Mouse (Mus musculus): ENCODE measurements at regions not wholly inside any gene's neighbourhood (a gene's known extent, or its start where the extent isn't known, plus 50 kb on each side); places are given as distances from the start of the nearest gene placed in this dataset.
A peak's percentile ranks its signal among the peaks of the same experiment; 100 is the strongest.

- H3K4me1 ChIP-seq, result peaks cover 10% of the 10 kb centered on the region
- 59% methylated on average over 5 of the region's 5 CpGs for WGBS
- DNase-seq (ENCODE audit: extremely low spot score, low spot score), result no peak
- H3K27me3 ChIP-seq (ENCODE audit: poor library complexity, severe bottlenecking), result no peaks in the 10 kb centered on the region
- H3K9me3 ChIP-seq, result no peaks in the 10 kb centered on the region
- no peak overlapping the region for H3K4me3 ChIP-seq
- no peaks in the 10 kb centered on the region for H3K36me3 ChIP-seq (replicated peaks)
- H3K27ac ChIP-seq, result no peak overlapping the region
Measured at GRCm38 (mm10) chr1:51677802-51678201, 199.6 kb upstream of the Nabp1 start.

GRCm38 (mm10) chr1:51671691-51672090, 193.5 kb upstream of the Nabp1 start:
- 91% methylated on average over 1 of the region's 1 CpGs for WGBS
- Histone ChIP-seq H3K4me3 (no peak overlapping the region), H3K27me3 (ENCODE audit: poor library complexity, severe bottlenecking) (no peaks in the 10 kb centered on the region), H3K9me3 (no peaks in the 10 kb centered on the region), H3K36me3 (replicated peaks) (no peaks in the 10 kb centered on the region), H3K27ac (no peak overlapping the region), H3K4me1 (peaks cover 9% of the 10 kb centered on the region)
- no peak for DNase-seq (ENCODE audit: extremely low spot score, low spot score)

GRCm38 (mm10) chr1:51671287-51671686, 193.1 kb upstream of the Nabp1 start:
- DNase-seq (ENCODE audit: extremely low spot score, low spot score), result no peak
- Histone ChIP-seq H3K9me3 (no peaks in the 10 kb centered on the region), H3K4me1 (peaks cover 9% of the 10 kb centered on the region), H3K36me3 (replicated peaks) (no peaks in the 10 kb centered on the region), H3K27ac (no peak overlapping the region), H3K4me3 (no peak overlapping the region), H3K27me3 (ENCODE audit: poor library complexity, severe bottlenecking) (no peaks in the 10 kb centered on the region)
- 70% methylated on average over 3 of the region's 3 CpGs for WGBS

DNA sequence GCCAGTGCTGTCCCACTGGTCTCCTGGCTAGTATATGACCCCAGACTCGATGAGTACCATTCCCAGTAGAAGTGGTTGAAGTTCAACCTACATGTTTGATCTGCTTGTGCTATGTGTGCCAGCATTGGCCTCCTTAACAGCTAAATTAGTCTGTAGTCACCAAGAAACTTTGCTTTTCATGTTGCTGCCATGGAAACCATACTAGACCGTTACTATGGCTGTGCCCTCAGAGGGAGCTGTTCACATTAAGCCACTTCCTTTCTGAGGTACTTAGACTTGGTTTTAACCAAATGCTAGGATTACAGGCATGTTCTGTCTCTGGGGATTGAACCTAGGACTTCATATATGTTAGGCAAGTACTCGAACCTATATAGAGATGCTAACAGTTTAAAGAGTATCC, 191.8 kb upstream of the Nabp1 start:
- Histone ChIP-seq H3K27me3 (ENCODE audit: poor library complexity, severe bottlenecking) (no peaks in the 10 kb centered on the region), H3K27ac (no peak overlapping the region), H3K36me3 (replicated peaks) (no peaks in the 10 kb centered on the region), H3K4me1 (peaks cover 9% of the 10 kb centered on the region), H3K9me3 (no peaks in the 10 kb centered on the region), H3K4me3 (no peak overlapping the region)
- 72% methylated on average over 3 of the region's 3 CpGs for WGBS
- DNase-seq (ENCODE audit: extremely low spot score, low spot score), result no peak

- H3K27ac ChIP-seq, result no peak overlapping the region
- no peaks in the 10 kb centered on the region for H3K9me3 ChIP-seq
- DNase-seq (ENCODE audit: extremely low spot score, low spot score), result no peak
- no peaks in the 10 kb centered on the region for H3K36me3 ChIP-seq (replicated peaks)
- no peaks in the 10 kb centered on the region for H3K27me3 ChIP-seq (ENCODE audit: poor library complexity, severe bottlenecking)
- peaks cover 9% of the 10 kb centered on the region for H3K4me1 ChIP-seq
- no peak overlapping the region for H3K4me3 ChIP-seq
Measured at GRCm38 (mm10) chr1:51668881-51669280, 190.7 kb upstream of the Nabp1 start.

DNA sequence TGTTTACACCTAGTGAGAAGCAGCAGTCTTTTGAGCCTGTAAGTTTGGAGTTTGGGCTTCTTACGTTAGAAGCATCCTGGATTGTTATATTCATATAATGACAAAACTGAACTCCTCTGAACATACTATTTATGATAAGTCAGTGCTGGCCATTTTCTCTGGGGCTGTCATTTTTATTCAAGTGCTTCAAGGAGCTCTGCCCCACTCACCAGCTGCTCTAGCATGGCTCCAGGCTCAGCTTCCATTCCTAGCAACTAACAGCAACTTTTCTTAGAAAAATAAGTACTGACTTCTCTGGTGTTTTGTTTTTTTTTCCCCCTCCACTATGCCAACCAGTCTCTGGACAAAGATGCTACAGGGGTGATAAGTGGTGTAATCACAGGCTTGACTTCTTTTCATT, 182.3 kb upstream of the Nabp1 start:
- no peaks in the 10 kb centered on the region for H3K36me3 ChIP-seq (replicated peaks)
- WGBS, result 91% methylated on average over 1 of the region's 1 CpGs
- H3K27ac ChIP-seq, result no peak overlapping the region
- DNase-seq (ENCODE audit: extremely low spot score, low spot score), result no peak
- H3K4me1 ChIP-seq, result no peaks in the 10 kb centered on the region
- no peaks in the 10 kb centered on the region for H3K9me3 ChIP-seq
- no peak overlapping the region for H3K4me3 ChIP-seq
- H3K27me3 ChIP-seq (ENCODE audit: poor library complexity, severe bottlenecking), result no peaks in the 10 kb centered on the region

- Histone ChIP-seq H3K36me3 (replicated peaks) (no peaks in the 10 kb centered on the region), H3K4me3 (no peak overlapping the region), H3K4me1 (no peaks in the 10 kb centered on the region), H3K27ac (no peak overlapping the region), H3K9me3 (no peaks in the 10 kb centered on the region), H3K27me3 (ENCODE audit: poor library complexity, severe bottlenecking) (no peaks in the 10 kb centered on the region)
- no peak for DNase-seq (ENCODE audit: extremely low spot score, low spot score)
- WGBS, result 87% methylated on average over 4 of the region's 4 CpGs
Measured at GRCm38 (mm10) chr1:51657203-51657602, 179.0 kb upstream of the Nabp1 start.

DNA sequence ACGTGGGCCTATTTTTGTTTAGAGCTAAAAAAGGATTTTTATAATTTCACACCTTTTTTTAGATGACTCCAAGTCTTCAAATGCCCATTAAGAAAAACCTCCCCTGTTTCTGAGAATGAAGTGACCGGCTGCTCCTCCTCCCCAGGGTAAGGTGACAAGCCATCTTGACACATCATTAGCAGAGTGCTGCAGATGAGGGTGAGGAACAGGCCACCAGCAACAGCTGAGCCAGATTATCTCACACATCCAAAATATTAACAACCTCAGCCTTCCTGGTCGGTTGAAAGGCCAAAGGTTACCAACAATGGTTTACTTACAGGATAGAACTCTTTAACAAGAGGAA, 172.4 kb upstream of the Nabp1 start:
- no peak for DNase-seq (ENCODE audit: extremely low spot score, low spot score)
- 27% methylated on average over 3 of the region's 3 CpGs for WGBS
- Histone ChIP-seq H3K4me3 (no peak overlapping the region), H3K4me1 (peaks cover 28% of the 10 kb centered on the region), H3K36me3 (replicated peaks) (no peaks in the 10 kb centered on the region), H3K27me3 (ENCODE audit: poor library complexity, severe bottlenecking) (no peaks in the 10 kb centered on the region), H3K27ac (peak overlapping the region; percentile 31; the same call in 1 of the 2 replicates), H3K9me3 (no peaks in the 10 kb centered on the region)

- H3K9me3 ChIP-seq, result no peaks in the 10 kb centered on the region
Measured at GRCm38 (mm10) chr1:51649963-51650652, 171.9 kb upstream of the Nabp1 start.

GRCm38 (mm10) chr1:51647955-51648354, 169.7 kb upstream of the Nabp1 start:
- H3K4me1 ChIP-seq, result peaks cover 28% of the 10 kb centered on the region
- no peak overlapping the region for H3K4me3 ChIP-seq
- no peaks in the 10 kb centered on the region for H3K36me3 ChIP-seq (replicated peaks)
- H3K9me3 ChIP-seq, result no peaks in the 10 kb centered on the region
- H3K27ac ChIP-seq, result no peak overlapping the region
- DNase-seq (ENCODE audit: extremely low spot score, low spot score), result no peak
- H3K27me3 ChIP-seq (ENCODE audit: poor library complexity, severe bottlenecking), result no peaks in the 10 kb centered on the region
- WGBS, result 95% methylated on average over 2 of the region's 2 CpGs

More at GRCm38 (mm10) chr1:51649963-51650652, 171.9 kb upstream of the Nabp1 start:
- H3K27me3 ChIP-seq (ENCODE audit: poor library complexity, severe bottlenecking), result no peaks in the 10 kb centered on the region
- peak overlapping the region; percentile 31; the same call in 1 of the 2 replicates for H3K27ac ChIP-seq
- no peak for DNase-seq (ENCODE audit: extremely low spot score, low spot score)
- WGBS, result 28% methylated on average over 4 of the region's 4 CpGs
- H3K36me3 ChIP-seq (replicated peaks), result no peaks in the 10 kb centered on the region
- H3K4me1 ChIP-seq, result peaks cover 28% of the 10 kb centered on the region
- no peak overlapping the region for H3K4me3 ChIP-seq

GRCm38 (mm10) chr1:51644399-51644798, 166.2 kb upstream of the Nabp1 start:
- H3K4me3 ChIP-seq, result no peak overlapping the region
- no peaks in the 10 kb centered on the region for H3K27me3 ChIP-seq (ENCODE audit: poor library complexity, severe bottlenecking)
- 45% methylated on average over 2 of the region's 2 CpGs for WGBS
- H3K36me3 ChIP-seq (replicated peaks), result no peaks in the 10 kb centered on the region
- peaks cover 9% of the 10 kb centered on the region; the same call in 1 of the 2 replicates for H3K4me1 ChIP-seq
- H3K9me3 ChIP-seq, result no peaks in the 10 kb centered on the region
- no peak overlapping the region for H3K27ac ChIP-seq
- DNase-seq (ENCODE audit: extremely low spot score, low spot score), result peak; percentile 71

GRCm38 (mm10) chr1:51643640-51644039, 165.4 kb upstream of the Nabp1 start:
- H3K36me3 ChIP-seq (replicated peaks), result no peaks in the 10 kb centered on the region
- WGBS, result 74% methylated on average over 3 of the region's 3 CpGs
- no peak overlapping the region for H3K27ac ChIP-seq
- 0 out of 2 replicates have a peak, but pooled peaks cover 2% of the 10 kb centered on the region for H3K4me1 ChIP-seq
- no peaks in the 10 kb centered on the region for H3K27me3 ChIP-seq (ENCODE audit: poor library complexity, severe bottlenecking)
- H3K9me3 ChIP-seq, result no peaks in the 10 kb centered on the region
- no peak overlapping the region for H3K4me3 ChIP-seq
- DNase-seq (ENCODE audit: extremely low spot score, low spot score), result no peak

DNA sequence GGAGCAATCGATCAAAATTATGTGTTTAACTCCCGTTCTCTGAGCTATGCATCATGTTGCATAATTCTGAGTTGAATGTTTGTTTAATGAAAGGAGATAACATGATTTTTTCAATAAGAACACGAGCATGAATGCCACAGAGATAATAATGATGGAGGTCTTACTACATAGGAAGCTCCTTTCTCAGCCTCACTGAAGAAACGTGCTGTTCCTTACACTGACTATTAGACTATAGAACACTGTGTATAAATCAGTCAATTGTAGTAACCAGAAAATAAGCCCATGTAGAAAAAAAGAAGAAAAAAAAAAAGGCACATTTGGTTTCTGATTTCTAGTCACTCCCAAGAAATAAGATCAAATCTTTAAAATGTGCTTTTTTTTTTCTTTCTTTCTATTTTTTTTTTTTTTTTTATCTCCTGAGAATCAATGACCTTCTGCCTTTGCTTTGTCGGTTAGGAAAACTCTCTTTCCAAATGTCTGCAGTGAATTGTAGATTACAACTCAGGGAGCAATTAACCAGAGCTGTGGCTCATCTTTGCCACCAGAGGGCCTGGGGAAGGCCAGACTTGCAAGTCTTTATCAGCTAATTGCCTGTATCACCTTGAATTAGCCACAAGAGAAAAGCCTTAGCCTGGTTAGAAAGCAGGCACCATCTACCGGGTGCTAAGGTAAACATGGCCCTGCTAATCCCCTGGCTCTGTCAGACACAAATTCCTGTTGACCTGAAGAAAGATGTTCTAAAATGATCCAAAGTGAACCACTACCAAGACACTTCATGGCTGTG, 160.5 kb upstream of the Nabp1 start:
- 76% methylated on average over 6 of the region's 6 CpGs for WGBS
- no peak overlapping the region for H3K27ac ChIP-seq

More for the DNA sequence above, 160.5 kb upstream of the Nabp1 start:
- Histone ChIP-seq H3K27me3 (ENCODE audit: poor library complexity, severe bottlenecking) (no peaks in the 10 kb centered on the region), H3K4me3 (no peak overlapping the region), H3K4me1 (peaks cover 16% of the 10 kb centered on the region), H3K9me3 (no peaks in the 10 kb centered on the region), H3K36me3 (replicated peaks) (no peaks in the 10 kb centered on the region)
- DNase-seq (ENCODE audit: extremely low spot score, low spot score), result no peak
